Mouse (Mus musculus) layer of hippocampus, postnatal 25 days (tissue): ENCODE results near the gene Mrgprb2. TPM values are rescaled to one million over a fixed set of nuclear protein-coding genes. Genes with fewer than 3 reads are reported as not detected.

Source experiments
- DNase-seq, 2 experiments: peaks; one replicate each; pipeline ENCODE4 v3.0.0; 2022; ENCODE audit warnings: mixed read lengths in 2 of 2, low spot score in 1 of 2; ENCODE audit errors: extremely low spot score in 1 of 2
- total RNA-seq, 2 experiments: library from RNA; stranded (reverse); gene quantifications; 2 replicates each; pipeline ENCODE4 v1.2.3; 2021

Mrgprb2 gene
- not detected for total RNA-seq

DNA sequence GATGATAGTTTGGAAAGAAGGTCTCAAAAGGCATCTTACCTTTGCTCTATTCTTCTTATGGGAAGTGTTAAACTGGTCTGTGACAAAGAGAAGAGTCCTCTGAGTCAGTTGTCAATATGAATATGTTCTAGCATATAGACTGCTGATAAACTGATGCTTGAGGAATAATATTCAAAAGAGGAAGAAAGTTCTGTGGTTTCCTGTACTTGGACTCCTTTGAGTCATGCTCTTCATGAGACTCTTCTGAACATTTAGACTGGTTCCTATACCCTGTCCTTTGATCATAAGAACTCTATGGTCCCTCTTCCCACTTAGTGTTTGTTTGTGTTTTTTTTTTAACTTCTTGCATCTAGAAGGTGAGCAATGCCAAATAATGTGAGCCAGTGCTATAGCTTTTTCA lies at the start of gene Mrgprb2:
TSS of gene Mrgprb2 (minus strand) at position 101 of the 400 bp plus-strand sequence.
- DNase-seq = no peak

Other genes starting within 250 kb of the Mrgprb2 start
- not detected for gene Mrgprb8, start 169.6 kb downstream of the Mrgprb2 start, total RNA-seq
- gene Mrgprb1, start 101.7 kb downstream of the Mrgprb2 start, total RNA-seq = under 1 TPM in 1 of 2 experiments, not detected in 1; 0.27 TPM
- gene Mrgprx2, start 58.8 kb downstream of the Mrgprb2 start, total RNA-seq = not detected
- not detected for gene Mrgprb3, start 85.7 kb upstream of the Mrgprb2 start, total RNA-seq
- 10 to 100 TPM; 25.6 TPM for gene Zdhhc13, start 230.9 kb upstream of the Mrgprb2 start, total RNA-seq